Mouse (Mus musculus): ENCODE measurements at regions not wholly inside any gene's neighbourhood (a gene's known extent, or its start where the extent isn't known, plus 50 kb on each side); places are given as distances from the start of the nearest gene placed in this dataset.

- 85% methylated on average over 5 of the region's 5 CpGs for WGBS
- no peak for DNase-seq
- TF ChIP-seq CTCF (IDR thresholded peaks at IDR 0.05; ENCODE audit: insufficient read depth, low read length) (no peak), POLR2A (IDR thresholded peaks at IDR 0.05; ENCODE audit: borderline replicate concordance, extremely low read depth, low read depth, low read length) (no peak)
- Histone ChIP-seq H3K4me3 (replicated peaks; ENCODE audit: extremely low read depth, low read depth, low read length) (no peak overlapping the region), H3K4me1 (ENCODE audit: control insufficient read depth, insufficient read depth, low read length) (no peaks in the 10 kb centered on the region)
Observed at GRCm38 (mm10) chr16:77406999-77407398, 194.9 kb downstream of the Gm11146 start.

GRCm38 (mm10) chr16:77405859-77406258, 196.0 kb downstream of the Gm11146 start:
- WGBS = 79% methylated on average over 6 of the region's 6 CpGs
- no peak overlapping the region for H3K4me3 ChIP-seq (replicated peaks; ENCODE audit: extremely low read depth, low read depth, low read length)
- DNase-seq = no peak
- H3K4me1 ChIP-seq (ENCODE audit: control insufficient read depth, insufficient read depth, low read length) = no peaks in the 10 kb centered on the region
- TF ChIP-seq CTCF (IDR thresholded peaks at IDR 0.05; ENCODE audit: insufficient read depth, low read length) (no peak), POLR2A (IDR thresholded peaks at IDR 0.05; ENCODE audit: borderline replicate concordance, extremely low read depth, low read depth, low read length) (no peak)

DNA sequence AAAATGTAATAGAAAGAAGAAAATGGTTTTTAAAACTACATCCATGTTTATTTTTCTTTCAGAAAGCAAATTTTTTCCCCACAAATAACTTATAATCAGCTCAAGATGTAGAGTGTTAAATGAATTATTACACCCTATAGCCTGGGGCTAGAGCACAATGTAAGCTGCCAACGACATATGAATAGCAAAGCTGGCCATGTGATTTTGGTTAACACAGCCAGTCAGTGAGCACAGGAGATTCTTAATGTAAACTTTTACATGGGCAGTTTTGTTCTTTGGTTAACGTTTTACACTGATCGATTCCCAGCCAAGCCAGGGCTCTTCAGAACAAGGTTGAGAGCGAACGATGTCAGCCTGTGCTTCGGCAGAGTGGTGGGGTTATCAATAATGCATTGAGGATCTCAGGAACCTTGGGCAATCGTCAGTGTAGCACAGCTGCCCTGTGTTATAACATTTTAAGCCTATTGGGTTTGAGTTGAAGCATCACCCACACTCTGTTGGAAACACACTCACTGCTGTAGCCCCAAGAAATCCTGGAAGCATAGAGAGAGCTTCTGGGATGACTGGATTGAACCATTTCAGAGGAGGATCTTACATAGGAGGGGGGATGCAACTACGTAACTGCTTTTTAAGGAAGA, 196.6 kb downstream of the Gm11146 start:
- H3K4me3 ChIP-seq (replicated peaks; ENCODE audit: extremely low read depth, low read depth, low read length) = no peak overlapping the region
- no peak for TF ChIP-seq CTCF (IDR thresholded peaks at IDR 0.05; ENCODE audit: insufficient read depth, low read length)
- no peak for TF ChIP-seq POLR2A (IDR thresholded peaks at IDR 0.05; ENCODE audit: borderline replicate concordance, extremely low read depth, low read depth, low read length)
- 77% methylated on average over 8 of the region's 8 CpGs for WGBS
- no peak for DNase-seq
- H3K4me1 ChIP-seq (ENCODE audit: control insufficient read depth, insufficient read depth, low read length) = peaks cover 2% of the 10 kb centered on the region; the same call in 1 of the 2 replicates

GRCm38 (mm10) chr16:77402711-77403280, 199.1 kb downstream of the Gm11146 start:
- whole genome bisulfite sequencing = 79% methylated on average over 7 of the region's 7 CpGs
- H3K4me3 ChIP-seq (replicated peaks; ENCODE audit: extremely low read depth, low read depth, low read length) = no peak overlapping the region
- peaks cover 2% of the 10 kb centered on the region; the same call in 1 of the 2 replicates for H3K4me1 ChIP-seq (ENCODE audit: control insufficient read depth, insufficient read depth, low read length)
- no peak for DNase-seq
- TF ChIP-seq POLR2A (IDR thresholded peaks at IDR 0.05; ENCODE audit: borderline replicate concordance, extremely low read depth, low read depth, low read length) = no peak
- no peak for TF ChIP-seq CTCF (IDR thresholded peaks at IDR 0.05; ENCODE audit: insufficient read depth, low read length)

DNA sequence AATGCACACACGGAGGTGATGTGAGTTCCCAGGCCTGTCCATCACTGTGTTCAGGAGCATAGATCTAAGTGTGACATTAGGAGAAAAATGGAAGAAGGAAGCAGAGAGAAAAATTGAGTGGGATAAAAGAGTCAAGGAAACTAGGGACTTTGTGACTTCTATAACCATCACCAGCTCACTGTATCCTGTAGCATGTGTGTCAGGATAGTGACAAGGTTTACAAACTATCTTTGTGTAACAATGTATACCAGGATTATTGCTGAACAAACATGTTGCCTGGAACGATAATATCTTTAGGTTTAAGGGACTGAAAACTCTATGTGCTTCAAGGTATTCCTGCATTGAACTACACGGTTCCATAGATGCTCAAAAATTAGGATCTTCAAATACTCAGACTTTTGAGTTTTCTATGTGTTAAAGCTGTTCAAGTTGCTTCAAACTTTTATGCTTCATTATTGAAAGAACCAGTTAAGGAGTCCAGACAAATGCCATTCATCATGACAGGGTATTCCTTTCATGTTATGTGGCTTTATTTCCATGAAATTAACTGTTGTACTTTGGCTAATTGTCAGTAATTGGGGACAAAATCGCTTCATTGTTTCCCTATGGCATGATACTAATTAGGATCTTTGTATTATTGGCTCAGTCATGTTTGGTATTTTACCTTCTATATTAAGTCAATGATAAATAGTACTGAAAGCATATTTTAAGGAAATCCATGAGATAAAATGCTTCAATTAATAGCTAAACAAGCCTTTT, 200.5 kb downstream of the Gm11146 start:
- TF ChIP-seq POLR2A (IDR thresholded peaks at IDR 0.05; ENCODE audit: borderline replicate concordance, extremely low read depth, low read depth, low read length) = no peak
- WGBS = 74% methylated on average over 4 of the region's 4 CpGs
- no peak overlapping the region for H3K4me3 ChIP-seq (replicated peaks; ENCODE audit: extremely low read depth, low read depth, low read length)
- no peak for DNase-seq
- H3K4me1 ChIP-seq (ENCODE audit: control insufficient read depth, insufficient read depth, low read length) = peaks cover 2% of the 10 kb centered on the region; the same call in 1 of the 2 replicates

GRCm38 (mm10) chr16:77400276-77400891, 201.5 kb downstream of the Gm11146 start:
- peak overlapping the region; percentile 41 for H3K4me3 ChIP-seq (replicated peaks; ENCODE audit: extremely low read depth, low read depth, low read length)
- TF ChIP-seq CTCF (IDR thresholded peaks at IDR 0.05; ENCODE audit: insufficient read depth, low read length) = no peak
- no peak for TF ChIP-seq POLR2A (IDR thresholded peaks at IDR 0.05; ENCODE audit: borderline replicate concordance, extremely low read depth, low read depth, low read length)
- DNase-seq = peak; percentile 30
- H3K4me1 ChIP-seq (ENCODE audit: control insufficient read depth, insufficient read depth, low read length) = peaks cover 2% of the 10 kb centered on the region; the same call in 1 of the 2 replicates
- WGBS = 15% methylated on average over 13 of the region's 13 CpGs

DNA sequence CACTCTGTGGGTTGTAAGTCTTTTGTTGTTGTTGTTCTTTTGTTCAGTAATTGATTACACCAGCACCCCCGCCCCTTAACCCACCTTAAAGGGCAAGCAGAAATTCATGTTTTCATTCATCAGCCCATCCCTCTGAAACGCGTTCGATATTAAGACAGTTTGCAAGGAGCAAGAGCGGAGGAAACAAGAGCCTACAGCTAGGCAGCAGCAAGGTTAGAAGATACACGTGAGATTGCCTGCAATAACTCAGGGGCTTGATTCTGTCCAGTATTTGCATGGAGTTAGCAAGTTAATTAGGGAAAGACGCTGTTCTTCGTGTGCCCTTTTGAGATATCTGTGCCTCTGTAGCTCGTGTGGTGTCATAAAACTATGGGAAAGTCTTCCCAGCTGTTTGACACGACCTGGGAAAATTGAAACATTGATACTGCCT, 202.0 kb downstream of the Gm11146 start:
- no peak for DNase-seq
- no peak for TF ChIP-seq CTCF (IDR thresholded peaks at IDR 0.05; ENCODE audit: insufficient read depth, low read length)
- Histone ChIP-seq H3K4me1 (ENCODE audit: control insufficient read depth, insufficient read depth, low read length) (peaks cover 2% of the 10 kb centered on the region; the same call in 1 of the 2 replicates), H3K4me3 (replicated peaks; ENCODE audit: extremely low read depth, low read depth, low read length) (peak overlapping the region; percentile 7)
- 24% methylated on average over 10 of the region's 10 CpGs for WGBS

GRCm38 (mm10) chr16:77394054-77394716, 207.7 kb downstream of the Gm11146 start:
- Histone ChIP-seq H3K4me1 (ENCODE audit: control insufficient read depth, insufficient read depth, low read length) (no peaks in the 10 kb centered on the region; the same call in 1 of the 2 replicates), H3K4me3 (replicated peaks; ENCODE audit: extremely low read depth, low read depth, low read length) (no peak overlapping the region)
- DNase-seq = no peak
- TF ChIP-seq POLR2A (IDR thresholded peaks at IDR 0.05; ENCODE audit: borderline replicate concordance, extremely low read depth, low read depth, low read length) (no peak), CTCF (IDR thresholded peaks at IDR 0.05; ENCODE audit: insufficient read depth, low read length) (no peak)
- WGBS = 54% methylated on average over 3 of the region's 3 CpGs

DNA sequence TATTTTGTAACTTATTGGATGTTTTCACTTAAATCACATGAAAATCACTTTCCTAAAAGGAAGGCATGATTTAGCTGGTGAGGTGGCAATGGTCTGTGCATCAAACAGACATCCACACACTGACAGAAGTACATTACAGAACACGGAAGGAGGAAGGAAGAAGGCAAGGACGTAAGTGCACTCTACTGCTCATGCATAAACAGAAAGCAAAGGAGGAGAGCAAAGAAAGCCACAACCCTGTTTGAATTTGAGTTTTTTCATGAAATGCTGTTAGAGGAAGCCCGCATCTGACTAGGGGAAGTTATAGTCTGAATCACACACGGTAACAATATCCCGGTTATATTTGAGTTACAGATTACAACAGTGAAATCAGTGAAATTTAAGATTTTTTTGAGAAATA, 208.4 kb downstream of the Gm11146 start:
- 39% methylated on average over 5 of the region's 5 CpGs for WGBS
- no peak for DNase-seq
- TF ChIP-seq CTCF (IDR thresholded peaks at IDR 0.05; ENCODE audit: insufficient read depth, low read length) (no peak), POLR2A (IDR thresholded peaks at IDR 0.05; ENCODE audit: borderline replicate concordance, extremely low read depth, low read depth, low read length) (no peak)
- no peaks in the 10 kb centered on the region; the same call in 1 of the 2 replicates for H3K4me1 ChIP-seq (ENCODE audit: control insufficient read depth, insufficient read depth, low read length)
- no peak overlapping the region for H3K4me3 ChIP-seq (replicated peaks; ENCODE audit: extremely low read depth, low read depth, low read length)

All from lung, adult 2 months (tissue).